Mouse (Mus musculus): ENCODE data around the gene Capn11. TPM values are rescaled to one million over a fixed set of nuclear protein-coding genes. Genes with fewer than 3 reads are reported as not detected.
A peak's percentile ranks its signal among the peaks of the same experiment; 100 is the strongest.

The Capn11 gene
- polyA plus RNA-seq, 1 experiment from 2014 or later: 1.00 TPM

GRCm38 (mm10) chr17:45593479-45593878 is 65.6 kb downstream of the Capn11 start:
- WGBS: 32% methylated on average over 8 of the region's 8 CpGs
- H3K36me3 ChIP-seq: no peaks in the 10 kb centered on the region
- H3K9me3 ChIP-seq: no peaks in the 10 kb centered on the region
- H3K4me2 ChIP-seq: peak overlapping the region; percentile 97; the same call in 1 of the 2 replicates
- no peak overlapping the region for H3K9ac ChIP-seq
- no peaks in the 10 kb centered on the region for H3K27me3 ChIP-seq
- H3K4me1 ChIP-seq (replicated peaks): peaks cover 51% of the 10 kb centered on the region
- no peak overlapping the region; the same call in 1 of the 2 replicates for H3K27ac ChIP-seq (replicated peaks)
- no peak overlapping the region for H3K4me3 ChIP-seq
- no peak for ATAC-seq (ENCODE audit: low FRiP score, low read depth)

GRCm38 (mm10) chr17:45592606-45593431 is 66.3 kb downstream of the Capn11 start:
- H3K36me3 ChIP-seq: no peaks in the 10 kb centered on the region
- H3K9me3 ChIP-seq: no peaks in the 10 kb centered on the region
- H3K4me2 ChIP-seq: peak overlapping the region; percentile 30
- 46% methylated on average over 8 of the region's 8 CpGs for WGBS
- no peak overlapping the region for H3K27ac ChIP-seq (replicated peaks)
- no peaks in the 10 kb centered on the region for H3K27me3 ChIP-seq
- H3K4me1 ChIP-seq (replicated peaks): peaks cover 51% of the 10 kb centered on the region
- H3K9ac ChIP-seq: no peak overlapping the region
- no peak overlapping the region for H3K4me3 ChIP-seq
- no peak for ATAC-seq (ENCODE audit: low FRiP score, low read depth)

GRCm38 (mm10) chr17:45591701-45592605 is 67.2 kb downstream of the Capn11 start:
- H3K9me3 ChIP-seq: no peaks in the 10 kb centered on the region
- 52% methylated on average over 16 of the region's 16 CpGs for WGBS
- H3K4me2 ChIP-seq: peak overlapping the region; percentile 30
- ATAC-seq (ENCODE audit: low FRiP score, low read depth): no peak; the same call in 1 of the 2 replicates
- no peak overlapping the region for H3K4me3 ChIP-seq
- H3K27ac ChIP-seq (replicated peaks): no peak overlapping the region
- H3K27me3 ChIP-seq: no peaks in the 10 kb centered on the region
- H3K9ac ChIP-seq: no peak overlapping the region
- H3K4me1 ChIP-seq (replicated peaks): peaks cover 49% of the 10 kb centered on the region
- H3K36me3 ChIP-seq: no peaks in the 10 kb centered on the region

- Histone ChIP-seq H3K9me3 (no peaks in the 10 kb centered on the region), H3K4me3 (no peak overlapping the region), H3K9ac (no peak overlapping the region), H3K4me1 (replicated peaks) (peaks cover 39% of the 10 kb centered on the region), H3K27me3 (no peaks in the 10 kb centered on the region), H3K4me2 (no peak overlapping the region), H3K27ac (replicated peaks) (no peak overlapping the region), H3K36me3 (no peaks in the 10 kb centered on the region)
- 91% methylated on average over 6 of the region's 6 CpGs for WGBS
- no peak for ATAC-seq (ENCODE audit: low FRiP score, low read depth)
These were observed 68.7 kb downstream of the Capn11 start for GRCm38 (mm10) chr17:45590410-45590809.

GRCm38 (mm10) chr17:45589844-45590243 is 69.3 kb downstream of the Capn11 start:
- no peaks in the 10 kb centered on the region for H3K36me3 ChIP-seq
- H3K9ac ChIP-seq: no peak overlapping the region
- H3K27me3 ChIP-seq: no peaks in the 10 kb centered on the region
- H3K9me3 ChIP-seq: no peaks in the 10 kb centered on the region
- WGBS: 89% methylated on average over 8 of the region's 8 CpGs
- H3K4me1 ChIP-seq (replicated peaks): peaks cover 39% of the 10 kb centered on the region
- H3K27ac ChIP-seq (replicated peaks): no peak overlapping the region
- ATAC-seq (ENCODE audit: low FRiP score, low read depth): no peak
- no peak overlapping the region for H3K4me2 ChIP-seq
- no peak overlapping the region for H3K4me3 ChIP-seq

- over 99% methylated on average over 7 of the region's 7 CpGs for WGBS
These were observed 69.9 kb downstream of the Capn11 start for GRCm38 (mm10) chr17:45589236-45589635.

GRCm38 (mm10) chr17:45588370-45588769 is 70.8 kb downstream of the Capn11 start:
- Histone ChIP-seq H3K36me3 (no peaks in the 10 kb centered on the region), H3K9ac (no peak overlapping the region), H3K9me3 (no peaks in the 10 kb centered on the region), H3K4me2 (no peak overlapping the region), H3K27ac (replicated peaks) (no peak overlapping the region), H3K4me3 (no peak overlapping the region), H3K27me3 (no peaks in the 10 kb centered on the region), H3K4me1 (replicated peaks) (peaks cover 32% of the 10 kb centered on the region)
- ATAC-seq (ENCODE audit: low FRiP score, low read depth): no peak
- 92% methylated on average over 7 of the region's 7 CpGs for WGBS

More at GRCm38 (mm10) chr17:45589236-45589635, 69.9 kb downstream of the Capn11 start:
- H3K9me3 ChIP-seq: no peaks in the 10 kb centered on the region
- H3K27ac ChIP-seq (replicated peaks): no peak overlapping the region
- peaks cover 39% of the 10 kb centered on the region for H3K4me1 ChIP-seq (replicated peaks)
- H3K27me3 ChIP-seq: no peaks in the 10 kb centered on the region
- no peak overlapping the region for H3K9ac ChIP-seq
- no peak for ATAC-seq (ENCODE audit: low FRiP score, low read depth)
- no peak overlapping the region for H3K4me2 ChIP-seq
- H3K4me3 ChIP-seq: no peak overlapping the region
- H3K36me3 ChIP-seq: no peaks in the 10 kb centered on the region

- no peak for ATAC-seq (ENCODE audit: low FRiP score, low read depth)
- Histone ChIP-seq H3K9me3 (no peaks in the 10 kb centered on the region), H3K27me3 (no peaks in the 10 kb centered on the region), H3K9ac (no peak overlapping the region), H3K4me3 (no peak overlapping the region), H3K36me3 (no peaks in the 10 kb centered on the region), H3K27ac (replicated peaks) (no peak overlapping the region), H3K4me2 (no peak overlapping the region), H3K4me1 (replicated peaks) (peaks cover 22% of the 10 kb centered on the region)
- WGBS: 95% methylated on average over 3 of the region's 3 CpGs
These were observed 72.7 kb downstream of the Capn11 start for GRCm38 (mm10) chr17:45586449-45586837.

GRCm38 (mm10) chr17:45585725-45586448 is 73.2 kb downstream of the Capn11 start:
- Histone ChIP-seq H3K27ac (replicated peaks) (peak overlapping the region; percentile 73), H3K9ac (no peak overlapping the region), H3K4me1 (replicated peaks) (peaks cover 24% of the 10 kb centered on the region), H3K4me3 (no peak overlapping the region), H3K4me2 (no peak overlapping the region), H3K36me3 (no peaks in the 10 kb centered on the region), H3K27me3 (no peaks in the 10 kb centered on the region), H3K9me3 (no peaks in the 10 kb centered on the region)
- no peak for ATAC-seq (ENCODE audit: low FRiP score, low read depth)
- WGBS: 68% methylated on average over 23 of the region's 23 CpGs

- no peaks in the 10 kb centered on the region for H3K9me3 ChIP-seq
- peak overlapping the region; percentile 73 for H3K27ac ChIP-seq (replicated peaks)
- no peak overlapping the region for H3K9ac ChIP-seq
- H3K4me2 ChIP-seq: no peak overlapping the region
- ATAC-seq (ENCODE audit: low FRiP score, low read depth): peak; percentile 50
- no peaks in the 10 kb centered on the region for H3K36me3 ChIP-seq
- no peaks in the 10 kb centered on the region for H3K27me3 ChIP-seq
- H3K4me1 ChIP-seq (replicated peaks): peaks cover 25% of the 10 kb centered on the region
- no peak overlapping the region for H3K4me3 ChIP-seq
- 29% methylated on average over 14 of the region's 14 CpGs for WGBS
These were observed 74.0 kb downstream of the Capn11 start for GRCm38 (mm10) chr17:45584939-45585678.
